Mouse (Mus musculus): ENCODE data around the gene Lrfn2. TPM values are rescaled to one million over a fixed set of nuclear protein-coding genes. Genes with fewer than 3 reads are reported as not detected.

Lrfn2 gene
- polyA plus RNA-seq, 1 experiment from 2014 or later: 8.2 TPM

GRCm38 (mm10) chr17:48972866-48973265 lies 40.7 kb downstream of the Lrfn2 start:
- whole genome bisulfite sequencing: 28% methylated on average over 6 of the region's 6 CpGs

GRCm38 (mm10) chr17:48973394-48973793 lies 41.2 kb downstream of the Lrfn2 start:
- 12% methylated on average over 3 of the region's 3 CpGs for WGBS
- no peak for ATAC-seq (ENCODE audit: low read depth)
- H3K4me1 ChIP-seq (replicated peaks): peaks cover 62% of the 10 kb centered on the region

More at GRCm38 (mm10) chr17:48972866-48973265, 40.7 kb downstream of the Lrfn2 start:
- H3K9me3 ChIP-seq: no peaks in the 10 kb centered on the region
- H3K27ac ChIP-seq (replicated peaks): no peak overlapping the region
- peaks cover 59% of the 10 kb centered on the region for H3K4me1 ChIP-seq (replicated peaks)
- ATAC-seq (ENCODE audit: low read depth): no peak
- no peaks in the 10 kb centered on the region for H3K36me3 ChIP-seq
- H3K4me2 ChIP-seq: no peak overlapping the region
- no peak overlapping the region for H3K4me3 ChIP-seq
- no peaks in the 10 kb centered on the region for H3K27me3 ChIP-seq
- no peak overlapping the region for H3K9ac ChIP-seq

DNA sequence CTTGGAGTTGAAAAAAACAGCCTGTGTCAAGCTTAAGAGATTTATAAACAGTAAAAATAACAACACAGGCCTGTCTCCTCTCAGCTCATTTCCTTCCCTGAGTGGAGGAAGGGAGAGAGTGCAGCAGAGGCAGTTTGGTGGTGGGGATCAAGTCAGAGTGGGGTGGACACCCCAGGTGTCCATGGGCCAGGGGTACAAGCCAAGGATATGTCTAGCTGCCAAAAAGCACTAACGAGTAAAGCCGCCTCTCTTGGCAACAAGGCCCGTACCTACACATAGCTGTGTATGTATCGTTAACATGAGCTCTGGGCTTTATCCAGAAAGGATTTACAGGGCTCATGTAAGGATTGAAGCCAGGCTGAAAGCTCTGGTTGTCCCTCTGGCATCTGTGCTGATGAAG lies 42.9 kb downstream of the Lrfn2 start:
- H3K4me3 ChIP-seq: no peak overlapping the region
- H3K9me3 ChIP-seq: no peaks in the 10 kb centered on the region
- H3K4me1 ChIP-seq (replicated peaks): peaks cover 62% of the 10 kb centered on the region
- H3K36me3 ChIP-seq: no peaks in the 10 kb centered on the region
- no peak for ATAC-seq (ENCODE audit: low read depth)
- no peaks in the 10 kb centered on the region for H3K27me3 ChIP-seq
- no peak overlapping the region for H3K4me2 ChIP-seq
- H3K9ac ChIP-seq: no peak overlapping the region
- peak overlapping the region; percentile 43; the same call in 1 of the 2 replicates for H3K27ac ChIP-seq (replicated peaks)
- 74% methylated on average over 4 of the region's 4 CpGs for WGBS

More at GRCm38 (mm10) chr17:48973394-48973793, 41.2 kb downstream of the Lrfn2 start:
- H3K4me3 ChIP-seq: no peak overlapping the region
- H3K27ac ChIP-seq (replicated peaks): no peak overlapping the region
- H3K9me3 ChIP-seq: no peaks in the 10 kb centered on the region
- no peak overlapping the region for H3K4me2 ChIP-seq
- H3K9ac ChIP-seq: no peak overlapping the region
- H3K27me3 ChIP-seq: no peaks in the 10 kb centered on the region
- no peaks in the 10 kb centered on the region for H3K36me3 ChIP-seq

- Histone ChIP-seq H3K4me1 (replicated peaks) (peaks cover 49% of the 10 kb centered on the region), H3K4me3 (no peak overlapping the region), H3K9me3 (no peaks in the 10 kb centered on the region), H3K27me3 (no peaks in the 10 kb centered on the region), H3K9ac (0 out of 2 replicates have a peak overlapping the region, but pooled peaks have one; percentile 38), H3K36me3 (no peaks in the 10 kb centered on the region), H3K4me2 (no peak overlapping the region), H3K27ac (replicated peaks) (peak overlapping the region; percentile 82)
- WGBS: 28% methylated on average over 5 of the region's 5 CpGs
- ATAC-seq (ENCODE audit: low read depth): peak; percentile 70
Measured at GRCm38 (mm10) chr17:48976611-48977022, 44.4 kb downstream of the Lrfn2 start.

DNA sequence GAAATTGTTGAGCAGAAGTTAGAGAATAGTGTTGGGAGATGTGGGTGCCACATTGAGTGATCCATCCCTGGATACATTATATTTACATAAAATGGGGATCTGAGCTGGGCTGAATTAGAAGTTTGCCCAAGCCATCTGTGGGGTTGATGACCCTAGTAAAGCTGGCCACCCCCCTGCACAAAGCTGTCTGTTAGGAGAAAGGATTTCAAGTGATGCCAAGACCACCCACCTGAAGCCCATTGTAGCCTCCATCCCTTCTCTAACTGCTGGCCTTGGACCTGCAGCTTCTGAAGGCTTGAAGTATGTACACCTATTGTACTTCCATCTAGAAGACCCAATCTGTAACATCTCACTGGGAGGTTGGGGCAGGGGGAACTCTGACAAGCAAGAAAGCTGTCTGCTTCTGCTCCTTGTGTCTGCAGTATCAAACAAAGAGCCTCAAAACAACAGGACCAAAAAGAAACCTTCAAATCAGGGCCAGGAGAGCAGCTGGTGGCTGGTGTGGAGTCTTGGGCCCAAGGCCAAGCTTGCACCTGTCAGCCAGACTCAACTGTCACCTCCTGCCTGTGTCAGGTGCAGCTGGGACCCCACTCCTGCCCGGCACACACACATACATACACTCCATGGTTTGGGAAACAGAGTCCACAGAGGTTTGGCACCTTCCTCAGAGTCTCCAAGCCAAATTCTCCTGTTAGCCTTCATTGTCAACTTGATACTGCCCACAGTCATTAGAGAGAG lies 63.2 kb downstream of the Lrfn2 start:
- H3K4me3 ChIP-seq: no peak overlapping the region
- H3K4me1 ChIP-seq (replicated peaks): peaks cover 16% of the 10 kb centered on the region
- no peak overlapping the region for H3K4me2 ChIP-seq
- H3K9ac ChIP-seq: no peak overlapping the region
- H3K27ac ChIP-seq (replicated peaks): no peak overlapping the region
- ATAC-seq (ENCODE audit: low read depth): no peak
- no peaks in the 10 kb centered on the region for H3K36me3 ChIP-seq
- H3K9me3 ChIP-seq: no peaks in the 10 kb centered on the region
- peaks cover 3% of the 10 kb centered on the region; the same call in 1 of the 2 replicates for H3K27me3 ChIP-seq
- 76% methylated on average over 1 of the region's 1 CpGs for WGBS

GRCm38 (mm10) chr17:48999463-49000227 lies 67.5 kb downstream of the Lrfn2 start:
- H3K36me3 ChIP-seq: no peaks in the 10 kb centered on the region
- peak overlapping the region; percentile 28 for H3K4me2 ChIP-seq
- H3K4me1 ChIP-seq (replicated peaks): peaks cover 23% of the 10 kb centered on the region
- H3K9me3 ChIP-seq: no peaks in the 10 kb centered on the region
- H3K27me3 ChIP-seq: peaks cover 3% of the 10 kb centered on the region; the same call in 1 of the 2 replicates
- H3K4me3 ChIP-seq: no peak overlapping the region
- H3K9ac ChIP-seq: 0 out of 2 replicates have a peak overlapping the region, but pooled peaks have one; percentile 9
- peak overlapping the region; percentile 65 for H3K27ac ChIP-seq (replicated peaks)
- peak; percentile 79 for ATAC-seq (ENCODE audit: low read depth)
- WGBS: under 1% methylated on average over 11 of the region's 11 CpGs

GRCm38 (mm10) chr17:49009384-49010073 lies 77.3 kb downstream of the Lrfn2 start:
- no peak overlapping the region for H3K4me3 ChIP-seq
- no peak overlapping the region for H3K27ac ChIP-seq (replicated peaks)
- WGBS: 78% methylated on average over 7 of the region's 7 CpGs
- H3K9ac ChIP-seq: no peak overlapping the region
- no peaks in the 10 kb centered on the region for H3K27me3 ChIP-seq
- H3K4me2 ChIP-seq: no peak overlapping the region
- ATAC-seq (ENCODE audit: low read depth): no peak
- no peaks in the 10 kb centered on the region for H3K9me3 ChIP-seq
- no peaks in the 10 kb centered on the region for H3K4me1 ChIP-seq (replicated peaks)
- no peaks in the 10 kb centered on the region for H3K36me3 ChIP-seq

GRCm38 (mm10) chr17:49013876-49014600 lies 81.9 kb downstream of the Lrfn2 start:
- Histone ChIP-seq H3K4me3 (no peak overlapping the region), H3K27ac (replicated peaks) (no peak overlapping the region), H3K36me3 (no peaks in the 10 kb centered on the region), H3K4me2 (no peak overlapping the region), H3K27me3 (no peaks in the 10 kb centered on the region), H3K4me1 (replicated peaks) (peaks cover 16% of the 10 kb centered on the region), H3K9ac (no peak overlapping the region), H3K9me3 (no peaks in the 10 kb centered on the region)
- no peak for ATAC-seq (ENCODE audit: low read depth)
- WGBS: 76% methylated on average over 7 of the region's 7 CpGs

DNA sequence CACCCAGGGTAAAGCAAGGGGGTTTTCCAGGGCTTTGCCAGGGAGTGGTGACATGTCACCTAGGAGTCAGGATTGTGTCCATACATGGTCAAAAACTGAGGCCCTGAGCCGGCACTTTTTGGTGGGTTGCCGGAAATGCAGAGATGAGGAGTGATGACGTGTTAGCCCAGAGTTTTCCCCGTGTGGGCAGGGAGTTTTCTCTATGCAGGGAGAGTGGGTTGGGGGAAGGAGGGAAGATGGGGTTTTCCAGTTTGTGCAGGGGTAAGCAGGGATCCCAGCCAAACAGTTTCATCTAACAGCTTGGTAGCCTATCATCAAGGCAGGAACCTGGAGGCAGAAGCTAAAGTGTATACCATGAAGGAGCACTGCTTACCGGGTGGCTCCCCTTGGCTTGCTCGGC lies 83.2 kb downstream of the Lrfn2 start:
- 92% methylated on average over 6 of the region's 6 CpGs for WGBS
- no peak for ATAC-seq (ENCODE audit: low read depth)
- H3K27ac ChIP-seq (replicated peaks): no peak overlapping the region
- no peaks in the 10 kb centered on the region for H3K27me3 ChIP-seq
- peaks cover 16% of the 10 kb centered on the region for H3K4me1 ChIP-seq (replicated peaks)
- H3K4me2 ChIP-seq: no peak overlapping the region
- H3K9ac ChIP-seq: no peak overlapping the region
- H3K9me3 ChIP-seq: no peaks in the 10 kb centered on the region
- no peak overlapping the region for H3K4me3 ChIP-seq
- H3K36me3 ChIP-seq: no peaks in the 10 kb centered on the region

DNA sequence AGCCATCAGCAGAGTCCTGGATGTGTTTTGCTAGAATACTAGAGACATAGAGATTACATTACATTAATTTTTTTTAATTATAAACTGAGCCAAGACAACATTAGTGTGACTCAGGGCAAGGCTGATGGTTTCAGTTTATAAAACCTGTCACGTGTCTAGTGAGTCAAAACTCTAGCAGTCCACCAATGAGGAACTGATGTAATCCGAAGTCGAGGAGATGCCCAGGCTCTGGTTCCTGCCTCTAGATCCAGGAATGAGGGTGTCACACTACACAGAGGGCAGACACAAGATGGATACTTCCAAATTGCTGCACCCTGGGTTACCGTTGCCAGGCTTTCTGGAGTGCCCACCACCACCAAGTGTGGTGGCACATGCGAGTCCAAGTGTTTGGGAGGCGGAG lies 84.0 kb downstream of the Lrfn2 start:
- Histone ChIP-seq H3K9me3 (no peaks in the 10 kb centered on the region), H3K4me2 (no peak overlapping the region), H3K27ac (replicated peaks) (no peak overlapping the region), H3K9ac (no peak overlapping the region), H3K27me3 (no peaks in the 10 kb centered on the region), H3K4me1 (replicated peaks) (peaks cover 16% of the 10 kb centered on the region), H3K4me3 (no peak overlapping the region), H3K36me3 (no peaks in the 10 kb centered on the region)
- 92% methylated on average over 6 of the region's 6 CpGs for WGBS
- ATAC-seq (ENCODE audit: low read depth): no peak

Measured in neural tube, embryonic 13.5 days (tissue).